Comparison of ENCODE assay signal across 9 mouse cellular contexts in the genomic region with DNA sequence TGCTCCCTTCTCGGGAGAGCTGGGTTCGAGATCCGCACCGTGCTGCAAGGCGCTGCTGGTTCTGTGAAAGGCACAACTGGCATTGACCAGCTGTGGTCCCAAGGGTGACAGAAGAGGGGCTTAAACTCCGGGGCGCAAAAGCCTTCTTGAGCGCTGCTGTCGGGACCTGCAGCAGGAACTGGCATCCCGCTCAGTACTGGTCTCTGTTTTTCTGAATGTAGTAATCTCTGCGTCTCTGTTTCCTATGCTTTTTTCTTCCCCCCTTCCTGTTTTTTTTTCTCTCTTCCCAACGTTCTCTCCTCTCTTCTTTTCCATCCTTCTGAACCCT. TPM values are rescaled to one million over a fixed set of nuclear protein-coding genes. Genes with fewer than 3 reads are reported as not detected.
DNase-seq lines count a peak whose midpoint lies in the region; ATAC-seq and TF ChIP-seq lines count a peak whose summit lies in the region.
"Had no signal": no experiment of that assay in that cellular context is flagged by ENCODE, and none has a peak within 500 bp of the region (broad histone marks: within the 10 kb centered on the region; RNA-seq: fewer than 3 reads in every experiment).

No protein-coding gene starts in this region.

- WGBS in cerebellum, adult 2 months, result 8% methylated on average over 12 of the region's 12 CpGs
- WGBS in lung, embryonic 14.5 days, result 5% methylated on average over 12 of the region's 12 CpGs
- WGBS in hindbrain, postnatal 0 days, result 2% methylated on average over 12 of the region's 12 CpGs
- WGBS in neural tube, embryonic 13.5 days, result 4% methylated on average over 12 of the region's 12 CpGs

- TF ChIP-seq POLR2A in cerebellum, adult 2 months (IDR thresholded peaks at IDR 0.05; ENCODE audit: borderline replicate concordance, insufficient read depth, low read length), result no peak

- H3K27me3 ChIP-seq in cerebellum, adult 2 months (ENCODE audit: control insufficient read depth, insufficient read depth, low read length), result no peaks in the 10 kb centered on the region
- peaks cover 20% of the 10 kb centered on the region for H3K27me3 ChIP-seq in lung, embryonic 14.5 days (ENCODE audit: insufficient read depth, low read length)
- H3K27me3 ChIP-seq in hindbrain, postnatal 0 days (ENCODE audit: insufficient read depth, low read length), result no peaks in the 10 kb centered on the region
- peaks cover 34% of the 10 kb centered on the region for H3K27me3 ChIP-seq in neural tube, embryonic 13.5 days

- no peak for DNase-seq in cerebellum, adult 2 months
- DNase-seq in cerebellum, adult 11 months, result no peak
- DNase-seq in lung, embryonic 14.5 days, result no peak
- DNase-seq in lung, adult 18-20 months, result no peak
- DNase-seq in hindbrain, postnatal 0 days (ENCODE audit: low spot score), result peak; percentile 49
- DNase-seq in layer of hippocampus, postnatal 36 days, result no peak
- DNase-seq: lung, postnatal 4 days had no signal

- no peak for TF ChIP-seq CTCF in cerebellum, adult 2 months (IDR thresholded peaks at IDR 0.05; ENCODE audit: borderline replicate concordance, insufficient read depth, low read depth, low read length)
- TF ChIP-seq CTCF in lung, embryonic 14.5 days (IDR thresholded peaks at IDR 0.05; ENCODE audit: low read depth), result no peak
- TF ChIP-seq CTCF in hindbrain, postnatal 0 days (IDR thresholded peaks at IDR 0.05; ENCODE audit: low read depth), result no peak

- H3K4me1 ChIP-seq in cerebellum, adult 2 months (ENCODE audit: control insufficient read depth, insufficient read depth, low read length), result peaks cover 3% of the 10 kb centered on the region; the same call in 1 of the 2 replicates
- H3K4me1 ChIP-seq in lung, embryonic 14.5 days (ENCODE audit: insufficient read depth), result no peaks in the 10 kb centered on the region
- H3K4me1 ChIP-seq in hindbrain, postnatal 0 days (ENCODE audit: insufficient read depth, low read length), result no peaks in the 10 kb centered on the region
- peaks cover 19% of the 10 kb centered on the region for H3K4me1 ChIP-seq in neural tube, embryonic 13.5 days (replicated peaks)

- no peaks in the 10 kb centered on the region for H3K9me3 ChIP-seq in lung, embryonic 14.5 days (ENCODE audit: low read depth, low read length)
- no peaks in the 10 kb centered on the region for H3K9me3 ChIP-seq in hindbrain, postnatal 0 days (ENCODE audit: low read length)
- no peaks in the 10 kb centered on the region for H3K9me3 ChIP-seq in neural tube, embryonic 13.5 days

- no peak overlapping the region for H3K27ac ChIP-seq in cerebellum, adult 2 months (ENCODE audit: insufficient read depth, low read length)
- H3K27ac ChIP-seq in lung, embryonic 14.5 days (ENCODE audit: low read depth), result no peak overlapping the region
- peak overlapping the region; percentile 81 for H3K27ac ChIP-seq in hindbrain, postnatal 0 days
- H3K27ac ChIP-seq in neural tube, embryonic 13.5 days (replicated peaks), result peak overlapping the region; percentile 74

- peak overlapping the region; percentile 67 for H3K4me2 ChIP-seq in lung, embryonic 14.5 days
- H3K4me2 ChIP-seq in hindbrain, postnatal 0 days (ENCODE audit: low read depth, low read length), result peak overlapping the region; percentile 69
- peak overlapping the region; percentile 70 for H3K4me2 ChIP-seq in neural tube, embryonic 13.5 days

- no peak for ATAC-seq in lung, embryonic 14.5 days (ENCODE audit: insufficient read depth)
- no peak for ATAC-seq in hindbrain, postnatal 0 days
- no peak for ATAC-seq in neural tube, embryonic 13.5 days (ENCODE audit: low read depth)
- no peak for ATAC-seq in megakaryocyte progenitor cell, adult 5-6 weeks (replicated peaks; ENCODE audit: poor library complexity)

- H3K36me3 ChIP-seq in lung, embryonic 14.5 days (ENCODE audit: insufficient read depth), result no peaks in the 10 kb centered on the region
- no peaks in the 10 kb centered on the region for H3K36me3 ChIP-seq in hindbrain, postnatal 0 days (ENCODE audit: insufficient read depth, low read length)
- H3K36me3 ChIP-seq in neural tube, embryonic 13.5 days, result no peaks in the 10 kb centered on the region

- peak overlapping the region; percentile 52 for H3K4me3 ChIP-seq in cerebellum, adult 2 months (replicated peaks; ENCODE audit: insufficient read depth, low read depth, low read length)
- peak overlapping the region; percentile 31 for H3K4me3 ChIP-seq in lung, embryonic 14.5 days (ENCODE audit: low read depth, low read length)
- peak overlapping the region; percentile 53 for H3K4me3 ChIP-seq in hindbrain, postnatal 0 days (ENCODE audit: low read length)
- H3K4me3 ChIP-seq in neural tube, embryonic 13.5 days, result peak overlapping the region; percentile 47

- H3K9ac ChIP-seq in lung, embryonic 14.5 days, result peak overlapping the region; percentile 22; the same call in 1 of the 2 replicates
- H3K9ac ChIP-seq in hindbrain, postnatal 0 days (replicated peaks; ENCODE audit: low read length), result peak overlapping the region; percentile 53
- peak overlapping the region; percentile 75 for H3K9ac ChIP-seq in neural tube, embryonic 13.5 days

RNA-seq across cellular contexts. Expression of a gene that starts 1.0 kb away (rescaled TPM):
- polyA plus RNA-seq in cerebellum, adult 2 months (2012; rRNA removed), result 43.6 and 44.7 TPM in 2 replicates
- 9.4 TPM in 2 replicates for polyA plus RNA-seq in lung, embryonic 14.5 days (2014; fragmentation: Nextera tagmentation; extraction: Ambion mirVana)
- 88.2 and 102 TPM in 2 replicates for total RNA-seq in hindbrain, postnatal 0 days (2014; rRNA removed)
- polyA plus RNA-seq in hindbrain, postnatal 0 days (2015; fragmentation: Nextera tagmentation; extraction: Ambion mirVana), result 48.3 and 51.3 TPM in 2 replicates
- polyA plus RNA-seq in neural tube, embryonic 13.5 days (2015; fragmentation: Nextera tagmentation; extraction: Ambion mirVana), result 13.5 and 18.1 TPM in 2 replicates
- total RNA-seq in megakaryocyte progenitor cell, adult 5-6 weeks (2015), result not detected in 2 replicates
- total RNA-seq in megakaryocyte progenitor cell, adult 5-6 weeks (2017), result not detected in 2 replicates
- total RNA-seq in layer of hippocampus, postnatal 36 days (2021), result 100 to 1,000 TPM; 263 to 264 TPM

Comparison
In these comparisons a context has a peak if more than half of its experiments do, and no peak if none do; other contexts are left out.
1. H3K27ac ChIP-seq: peak in hindbrain, postnatal 0 days (single experiment) and neural tube, embryonic 13.5 days (single experiment); none in cerebellum, adult 2 months (single experiment) and lung, embryonic 14.5 days (single experiment).
2. H3K9ac ChIP-seq: peak in every context shown above with its lines; median percentile 75 in neural tube, embryonic 13.5 days; 53 in hindbrain, postnatal 0 days; 22 in lung, embryonic 14.5 days.
3. Peak in every context shown above with its lines, with median percentiles within 50 percentile points of each other: H3K4me3 ChIP-seq and H3K4me2 ChIP-seq.